Mouse (Mus musculus) midbrain, embryonic 14.5 days (tissue): ENCODE results near the gene Gas2. TPM values are rescaled to one million over a fixed set of nuclear protein-coding genes. Genes with fewer than 3 reads are reported as not detected.

Experiments used
- ATAC-seq: fragments of 200-750 bp; cut with Nextera tagmentation; 2 replicates; pipeline ENCODE4 v1.8.0; 2017; ENCODE audit warnings: moderate number of reproducible peaks, moderate library complexity; ENCODE audit not compliant: low FRiP score, low TSS enrichment
- DNase-seq: peaks from one replicate; pipeline ENCODE4 v3.0.0-alpha.2; 2015
- H3K27ac ChIP-seq: fragments of 300-500 bp; sonication (generic); replicated peaks from 2 replicates; pipeline ENCODE4 v1.5.1; 2014; ENCODE audit warnings: mild to moderate bottlenecking, low read depth, low read length, moderate library complexity
- H3K27me3 ChIP-seq: fragments of 300-500 bp; sonication (generic); 2 replicates; pipeline ENCODE4 v1.6.1; 2014; ENCODE audit warnings: low read length, control low read depth, mixed read lengths; ENCODE audit not compliant: control insufficient read depth, insufficient read depth
- H3K36me3 ChIP-seq: fragments of 300-500 bp; sonication (generic); 2 replicates; pipeline ENCODE4 v1.6.1; 2014; ENCODE audit warnings: low read length, control low read depth; ENCODE audit not compliant: control insufficient read depth, insufficient read depth
- H3K4me1 ChIP-seq: fragments of 300-500 bp; sonication (generic); 2 replicates; pipeline ENCODE4 v1.6.1; 2014; ENCODE audit warnings: mild to moderate bottlenecking, antibody characterized with exemption, low read length, control low read depth; ENCODE audit not compliant: control insufficient read depth, insufficient read depth
- H3K4me2 ChIP-seq: fragments of 300-500 bp; sonication (generic); 2 replicates; pipeline ENCODE4 v1.6.1; 2014; ENCODE audit warnings: mild to moderate bottlenecking, low read length, moderate library complexity
- H3K4me3 ChIP-seq: fragments of 300-500 bp; sonication (generic); replicated peaks from 2 replicates; pipeline ENCODE4 v1.5.1; 2014; ENCODE audit warnings: low read depth, low read length
- H3K9ac ChIP-seq: fragments of 300-500 bp; sonication (generic); replicated peaks from 2 replicates; pipeline ENCODE4 v1.6.1; 2014; ENCODE audit warnings: mild to moderate bottlenecking, low read length, moderate library complexity
- H3K9me3 ChIP-seq: fragments of 300-500 bp; sonication (generic); 2 replicates; pipeline ENCODE4 v1.6.1; 2016; ENCODE audit warnings: low read length, control low read depth, mixed read lengths; ENCODE audit not compliant: control insufficient read depth
- WGBS: fragments of 180-500 bp; shearing (Covaris S2); extraction: QIAGEN DNeasy Blood & Tissue Kit; methylation state at CpG from one replicate; pipeline ENCODE4 v1.1.7; 2014; 5-methylcytosine and 5-hydroxymethylcytosine counted together
- polyA plus RNA-seq: library from polyadenylated mRNA; unstranded; fragments of >200 nt; fragmentation: Nextera tagmentation; extraction: Ambion mirVana; gene quantifications from 2 replicates; pipeline ENCODE4 v1.2.1, GENCODE M21; 2014

Gene Gas2
- polyA plus RNA-seq, 1 experiment from 2014 or later: 20.9 TPM

DNA sequence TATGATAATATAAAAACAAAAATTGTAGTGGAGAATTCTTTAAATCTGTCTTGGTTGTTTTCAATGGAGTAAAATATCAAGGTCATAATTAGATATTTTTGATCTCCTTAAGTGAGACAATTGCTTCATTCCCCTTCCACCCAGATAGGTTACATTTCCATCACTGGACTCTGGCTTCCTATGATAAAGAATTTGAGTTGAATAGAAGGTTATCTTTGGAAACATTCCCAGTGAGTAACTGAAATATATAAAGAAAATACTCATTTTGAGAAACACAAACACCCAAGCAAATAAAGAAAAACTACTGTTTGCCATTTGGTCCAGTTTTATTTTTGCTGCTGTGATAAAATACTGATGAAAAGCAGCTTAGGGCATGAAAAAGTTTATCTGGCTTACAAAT lies 10.8 kb downstream of the Gas2 start:
- Histone ChIP-seq H3K9ac (no peak overlapping the region), H3K4me2 (no peak overlapping the region), H3K27me3 (no peaks in the 10 kb centered on the region), H3K9me3 (no peaks in the 10 kb centered on the region), H3K4me1 (no peaks in the 10 kb centered on the region), H3K36me3 (peaks cover 3% of the 10 kb centered on the region; the same call in 1 of the 2 replicates), H3K27ac (no peak overlapping the region), H3K4me3 (no peak overlapping the region)
- DNase-seq: no peak
- no peak for ATAC-seq

GRCm38 (mm10) chr7:51876316-51876715 lies 14.5 kb downstream of the Gas2 start:
- Histone ChIP-seq H3K4me2 (no peak overlapping the region), H3K9ac (no peak overlapping the region), H3K27ac (no peak overlapping the region), H3K36me3 (no peaks in the 10 kb centered on the region), H3K4me1 (peaks cover 9% of the 10 kb centered on the region; the same call in 1 of the 2 replicates), H3K27me3 (no peaks in the 10 kb centered on the region), H3K9me3 (no peaks in the 10 kb centered on the region), H3K4me3 (no peak overlapping the region)
- DNase-seq: no peak
- ATAC-seq: no peak

- Histone ChIP-seq H3K36me3 (no peaks in the 10 kb centered on the region), H3K9me3 (no peaks in the 10 kb centered on the region), H3K4me2 (peak overlapping the region; percentile 88), H3K9ac (peak overlapping the region; percentile 94), H3K4me3 (peak overlapping the region; percentile 59), H3K4me1 (peaks cover 9% of the 10 kb centered on the region; the same call in 1 of the 2 replicates), H3K27ac (peak overlapping the region; percentile 91), H3K27me3 (no peaks in the 10 kb centered on the region)
- DNase-seq: no peak
- no peak for ATAC-seq
- under 1% methylated on average over 8 of the region's 8 CpGs for WGBS
Measured at GRCm38 (mm10) chr7:51878730-51879129, 16.9 kb downstream of the Gas2 start.

DNA sequence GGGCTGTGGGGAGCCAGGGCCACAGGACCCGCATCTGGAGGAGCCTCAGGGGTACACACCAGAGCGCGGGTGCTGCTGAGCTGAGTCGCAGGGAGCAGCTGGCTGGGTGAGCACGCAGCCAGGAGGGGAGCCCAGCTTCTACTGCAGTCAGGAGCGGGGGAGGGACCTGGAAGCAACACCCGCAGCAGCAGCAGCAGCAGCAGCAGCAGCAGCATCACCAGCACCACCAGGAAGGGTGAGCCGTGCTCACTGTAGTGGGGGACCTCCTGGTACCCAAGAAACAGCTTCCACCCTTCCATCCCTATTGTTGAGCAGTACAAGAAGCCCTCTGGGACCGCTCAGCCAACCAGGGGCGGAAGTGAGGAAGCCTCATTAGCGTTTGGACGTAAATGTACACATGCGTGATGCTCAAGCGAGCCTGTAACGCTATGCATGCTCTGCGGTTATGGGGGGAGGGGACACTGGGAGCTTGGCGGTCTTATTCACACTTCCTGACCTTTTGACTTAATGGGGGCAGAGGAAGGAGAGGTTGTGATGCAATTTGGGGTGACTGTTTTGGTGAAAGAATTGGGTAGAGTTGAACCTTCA lies 17.4 kb downstream of the Gas2 start:
- Histone ChIP-seq H3K9me3 (no peaks in the 10 kb centered on the region), H3K4me2 (peak overlapping the region; percentile 88), H3K4me1 (peaks cover 9% of the 10 kb centered on the region; the same call in 1 of the 2 replicates), H3K36me3 (no peaks in the 10 kb centered on the region), H3K4me3 (peak overlapping the region; percentile 59), H3K27ac (peak overlapping the region; percentile 91), H3K27me3 (no peaks in the 10 kb centered on the region), H3K9ac (peak overlapping the region; percentile 94)
- ATAC-seq (peak; percentile 93), DNase-seq (peak; percentile 90)
- under 1% methylated on average over 17 of the region's 17 CpGs for WGBS

- WGBS: 89% methylated on average over 4 of the region's 4 CpGs
- H3K4me2 ChIP-seq: peak overlapping the region; percentile 88; the same call in 1 of the 2 replicates
Measured at GRCm38 (mm10) chr7:51880121-51880520, 18.3 kb downstream of the Gas2 start.

GRCm38 (mm10) chr7:51885345-51885744 lies 23.5 kb downstream of the Gas2 start:
- H3K27ac ChIP-seq: no peak overlapping the region
- no peaks in the 10 kb centered on the region for H3K4me1 ChIP-seq
- H3K27me3 ChIP-seq: no peaks in the 10 kb centered on the region
- no peaks in the 10 kb centered on the region for H3K36me3 ChIP-seq
- WGBS: 53% methylated on average over 3 of the region's 3 CpGs
- no peaks in the 10 kb centered on the region for H3K9me3 ChIP-seq
- H3K9ac ChIP-seq: no peak overlapping the region
- H3K4me2 ChIP-seq: no peak overlapping the region
- DNase-seq (no peak), ATAC-seq (no peak)
- H3K4me3 ChIP-seq: no peak overlapping the region

More at GRCm38 (mm10) chr7:51880121-51880520, 18.3 kb downstream of the Gas2 start:
- Histone ChIP-seq H3K4me1 (peaks cover 9% of the 10 kb centered on the region; the same call in 1 of the 2 replicates), H3K4me3 (no peak overlapping the region), H3K9me3 (no peaks in the 10 kb centered on the region), H3K36me3 (no peaks in the 10 kb centered on the region), H3K9ac (no peak overlapping the region), H3K27ac (no peak overlapping the region), H3K27me3 (no peaks in the 10 kb centered on the region)
- ATAC-seq: no peak
- peak; percentile 10 for DNase-seq

GRCm38 (mm10) chr7:51887678-51888567 lies 26.1 kb downstream of the Gas2 start:
- DNase-seq (no peak), ATAC-seq (no peak)
- Histone ChIP-seq H3K4me1 (no peaks in the 10 kb centered on the region), H3K27ac (no peak overlapping the region), H3K4me3 (no peak overlapping the region), H3K4me2 (no peak overlapping the region), H3K9me3 (no peaks in the 10 kb centered on the region), H3K36me3 (no peaks in the 10 kb centered on the region), H3K27me3 (no peaks in the 10 kb centered on the region), H3K9ac (no peak overlapping the region)
- WGBS: 84% methylated on average over 11 of the region's 11 CpGs

DNA sequence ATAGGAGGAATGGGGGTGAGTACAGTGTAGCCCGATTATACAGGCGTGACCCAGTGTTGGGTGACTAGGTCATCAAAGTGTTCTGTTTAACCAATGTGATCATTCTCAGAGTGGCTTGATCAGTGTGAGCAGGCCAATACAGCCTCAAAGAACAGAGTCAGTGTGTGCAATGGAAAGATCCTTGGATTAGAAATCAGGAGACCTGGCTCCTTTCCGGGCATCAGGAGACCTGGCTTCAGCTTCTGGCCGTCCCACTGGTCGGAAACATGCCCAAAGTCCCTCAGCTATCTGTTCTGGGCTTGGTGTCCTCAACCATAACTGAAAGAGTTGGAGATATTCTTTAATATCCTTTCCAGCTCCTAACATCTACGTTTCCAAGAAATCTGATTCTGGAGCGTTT lies 27.8 kb downstream of the Gas2 start:
- Histone ChIP-seq H3K4me2 (no peak overlapping the region), H3K27ac (no peak overlapping the region), H3K4me3 (no peak overlapping the region), H3K4me1 (no peaks in the 10 kb centered on the region), H3K9me3 (no peaks in the 10 kb centered on the region), H3K27me3 (no peaks in the 10 kb centered on the region), H3K9ac (no peak overlapping the region), H3K36me3 (no peaks in the 10 kb centered on the region)
- no peak for ATAC-seq
- DNase-seq: no peak
- 93% methylated on average over 7 of the region's 7 CpGs for WGBS
